Mouse (Mus musculus) midbrain, embryonic 15.5 days (tissue): ENCODE measurements at regions not wholly inside any gene's neighbourhood (a gene's known extent, or its start where the extent isn't known, plus 50 kb on each side); places are given as distances from the start of the nearest gene placed in this dataset.

Experiments
- ATAC-seq: fragments of 200-750 bp; cut with Nextera tagmentation; replicated peaks from 2 replicates; pipeline ENCODE4 v1.8.0; 2017; ENCODE audit warnings: moderate TSS enrichment
- H3K27ac ChIP-seq: fragments of 300-500 bp; sonication (generic); 2 replicates; pipeline ENCODE4 v1.5.1; 2015; ENCODE audit warnings: mild to moderate bottlenecking, inconsistent platforms
- H3K27me3 ChIP-seq: fragments of 300-500 bp; sonication (generic); replicated peaks from 2 replicates; pipeline ENCODE4 v1.6.1; 2015; ENCODE audit warnings: inconsistent platforms
- H3K36me3 ChIP-seq: fragments of 300-500 bp; sonication (generic); replicated peaks from 2 replicates; pipeline ENCODE4 v1.6.1; 2015; ENCODE audit warnings: inconsistent platforms
- H3K4me1 ChIP-seq: fragments of 300-500 bp; sonication (generic); 2 replicates; pipeline ENCODE4 v1.6.1; 2015; ENCODE audit warnings: inconsistent platforms
- H3K4me2 ChIP-seq: fragments of 300-500 bp; sonication (generic); 2 replicates; pipeline ENCODE4 v1.6.1; 2015; ENCODE audit warnings: inconsistent platforms, mild to moderate bottlenecking, moderate library complexity
- H3K4me3 ChIP-seq: fragments of 300-500 bp; sonication (generic); 2 replicates; pipeline ENCODE4 v1.5.1; 2015; ENCODE audit warnings: mild to moderate bottlenecking, inconsistent platforms
- H3K9ac ChIP-seq: fragments of 300-500 bp; sonication (generic); 2 replicates; pipeline ENCODE4 v1.6.1; 2015; ENCODE audit warnings: mild to moderate bottlenecking, inconsistent platforms
- H3K9me3 ChIP-seq: fragments of 300-500 bp; sonication (generic); 2 replicates; pipeline ENCODE4 v1.6.1; 2016; ENCODE audit warnings: inconsistent platforms
- WGBS: fragments of 180-500 bp; shearing (Covaris S2); methylation state at CpG from one replicate; pipeline ENCODE4 v1.1.7; 2015; ENCODE audit warnings: mixed read lengths; 5-methylcytosine and 5-hydroxymethylcytosine counted together

- Histone ChIP-seq H3K36me3 (no peaks in the 10 kb centered on the region), H3K4me2 (peak overlapping the region; percentile 40), H3K27me3 (no peaks in the 10 kb centered on the region), H3K4me3 (peak overlapping the region; percentile 10; the same call in 1 of the 2 replicates), H3K9ac (no peak overlapping the region), H3K27ac (peak overlapping the region; percentile 77), H3K4me1 (peaks cover 52% of the 10 kb centered on the region), H3K9me3 (no peaks in the 10 kb centered on the region)
- peak; percentile 87 for ATAC-seq
- WGBS, result 7% methylated on average over 15 of the region's 15 CpGs
These were observed 58.6 kb downstream of the Mrm1 start for GRCm38 (mm10) chr11:84760622-84761196.

DNA sequence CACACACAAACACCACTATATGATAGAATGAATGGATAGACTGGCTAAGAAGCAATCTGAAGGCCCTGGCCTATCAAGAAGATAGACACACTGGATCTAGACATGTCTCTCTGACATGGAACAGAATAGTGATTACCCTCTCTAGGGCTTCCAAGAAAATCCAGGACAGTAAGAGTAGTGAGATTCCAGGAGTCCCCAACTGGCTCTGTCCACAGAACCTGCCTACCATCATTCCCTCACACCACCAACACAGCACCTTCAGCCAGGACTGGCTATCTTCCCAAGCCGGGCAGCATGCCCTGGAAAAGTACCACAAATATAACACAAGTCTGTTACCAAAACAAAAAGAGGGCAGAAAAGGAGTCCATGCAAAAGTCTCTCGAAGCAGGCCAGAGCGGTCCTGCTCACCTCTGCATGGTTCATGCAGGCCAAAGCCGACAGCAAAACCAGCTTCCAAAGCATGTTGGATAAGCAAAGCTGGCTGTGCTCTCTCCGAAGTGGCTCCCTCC lies 59.8 kb downstream of the Mrm1 start:
- ATAC-seq, result no peak
- Histone ChIP-seq H3K9ac (no peak overlapping the region), H3K27me3 (no peaks in the 10 kb centered on the region), H3K4me1 (peaks cover 45% of the 10 kb centered on the region), H3K36me3 (no peaks in the 10 kb centered on the region), H3K4me2 (no peak overlapping the region), H3K9me3 (no peaks in the 10 kb centered on the region), H3K27ac (peak overlapping the region; percentile 77), H3K4me3 (no peak overlapping the region)
- 87% methylated on average over 5 of the region's 5 CpGs for WGBS

DNA sequence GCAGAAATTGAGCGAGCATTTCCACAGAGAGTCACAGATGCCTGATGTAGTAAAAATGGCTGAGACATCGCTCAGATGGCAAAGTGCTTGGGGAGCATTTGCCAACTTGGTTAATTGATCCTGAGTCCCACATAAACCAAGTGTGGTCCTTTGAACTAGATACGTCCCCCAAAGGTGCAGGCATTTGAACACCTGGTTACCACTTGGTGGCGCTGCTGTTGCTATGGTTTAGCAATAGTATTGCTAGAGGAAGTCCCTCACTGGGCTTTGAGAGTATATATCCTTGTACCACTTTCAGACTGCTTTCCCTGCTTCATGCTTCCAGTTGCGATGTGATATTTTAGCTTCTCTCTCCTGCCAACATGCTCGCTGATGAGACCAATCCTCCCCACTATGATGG lies 67.3 kb downstream of the Mrm1 start:
- Histone ChIP-seq H3K27ac (no peak overlapping the region), H3K36me3 (no peaks in the 10 kb centered on the region), H3K9ac (no peak overlapping the region), H3K4me3 (no peak overlapping the region), H3K4me2 (no peak overlapping the region), H3K27me3 (no peaks in the 10 kb centered on the region), H3K9me3 (no peaks in the 10 kb centered on the region), H3K4me1 (no peaks in the 10 kb centered on the region)
- ATAC-seq, result no peak
- 76% methylated on average over 6 of the region's 6 CpGs for WGBS

- Histone ChIP-seq H3K9ac (no peak overlapping the region), H3K36me3 (no peaks in the 10 kb centered on the region), H3K9me3 (no peaks in the 10 kb centered on the region), H3K27me3 (no peaks in the 10 kb centered on the region), H3K4me2 (no peak overlapping the region), H3K4me3 (no peak overlapping the region), H3K4me1 (no peaks in the 10 kb centered on the region), H3K27ac (no peak overlapping the region)
- no peak for ATAC-seq
- WGBS, result 39% methylated on average over 12 of the region's 12 CpGs
These were observed 69.6 kb downstream of the Mrm1 start for GRCm38 (mm10) chr11:84749490-84750349.

DNA sequence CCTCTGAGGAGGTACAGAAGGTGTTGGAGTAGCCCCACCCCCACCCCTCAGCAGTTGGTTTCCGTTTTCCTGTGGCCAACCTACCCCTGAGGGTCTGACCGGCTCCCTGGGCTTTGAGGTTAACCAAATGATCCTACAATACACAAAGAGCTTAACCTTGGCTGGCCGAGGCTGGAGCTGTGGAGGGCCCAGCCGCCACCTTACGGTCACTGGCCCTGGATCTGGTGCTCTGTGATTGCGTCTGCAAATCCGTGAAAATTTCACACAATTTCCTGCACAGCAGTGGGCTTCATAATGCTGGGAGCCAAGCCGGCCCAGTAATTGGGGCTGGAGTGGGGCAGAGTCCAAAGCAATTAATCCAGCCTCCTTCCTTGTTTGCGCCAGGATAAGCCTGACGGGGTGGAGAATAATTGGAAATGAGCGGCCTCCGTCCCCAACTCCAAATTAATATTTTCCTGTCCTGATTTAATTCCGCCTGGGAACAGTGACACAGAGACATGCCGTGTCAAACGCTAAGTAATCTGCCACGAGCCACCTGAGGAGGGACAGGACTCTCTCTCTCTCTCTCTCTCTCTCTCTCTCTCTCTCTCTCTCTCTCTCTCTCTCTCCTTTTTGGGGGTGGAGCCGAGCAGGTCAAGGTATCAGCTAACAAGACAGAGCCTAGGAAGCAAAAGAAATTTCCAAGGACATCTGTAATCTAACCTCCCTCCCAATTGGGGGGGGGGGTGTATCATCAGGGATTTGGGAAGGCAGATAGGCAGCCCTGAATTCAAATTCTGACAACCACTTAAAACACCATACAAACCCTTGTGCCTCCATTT lies 80.3 kb downstream of the Mrm1 start:
- H3K27ac ChIP-seq, result peak overlapping the region; percentile 55
- 0 out of 2 replicates have a peak, but pooled peaks cover 2% of the 10 kb centered on the region for H3K27me3 ChIP-seq
- H3K4me2 ChIP-seq, result 0 out of 2 replicates have a peak overlapping the region, but pooled peaks have one; percentile 5
- 11% methylated on average over 17 of the region's 17 CpGs for WGBS
- H3K9me3 ChIP-seq, result no peaks in the 10 kb centered on the region
- no peak overlapping the region for H3K9ac ChIP-seq
- peak; percentile 50 for ATAC-seq
- H3K4me3 ChIP-seq, result no peak overlapping the region
- H3K36me3 ChIP-seq, result no peaks in the 10 kb centered on the region
- peaks cover 9% of the 10 kb centered on the region for H3K4me1 ChIP-seq

GRCm38 (mm10) chr11:84738128-84738527 lies 81.2 kb downstream of the Mrm1 start:
- Histone ChIP-seq H3K27me3 (0 out of 2 replicates have a peak, but pooled peaks cover 2% of the 10 kb centered on the region), H3K4me2 (no peak overlapping the region), H3K4me3 (no peak overlapping the region), H3K9ac (no peak overlapping the region), H3K27ac (no peak overlapping the region; the same call in 1 of the 2 replicates), H3K4me1 (peaks cover 9% of the 10 kb centered on the region), H3K9me3 (no peaks in the 10 kb centered on the region), H3K36me3 (no peaks in the 10 kb centered on the region)
- ATAC-seq, result no peak; the same call in 1 of the 2 replicates
- WGBS, result 61% methylated on average over 3 of the region's 3 CpGs

GRCm38 (mm10) chr11:84731890-84732289 lies 87.4 kb downstream of the Mrm1 start:
- Histone ChIP-seq H3K9ac (no peak overlapping the region), H3K4me2 (no peak overlapping the region), H3K4me3 (no peak overlapping the region), H3K36me3 (no peaks in the 10 kb centered on the region), H3K4me1 (0 out of 2 replicates have a peak, but pooled peaks cover 4% of the 10 kb centered on the region), H3K27me3 (no peaks in the 10 kb centered on the region), H3K9me3 (no peaks in the 10 kb centered on the region), H3K27ac (no peak overlapping the region)
- ATAC-seq, result no peak
- 74% methylated on average over 6 of the region's 6 CpGs for WGBS

GRCm38 (mm10) chr11:84730218-84730617 lies 89.1 kb downstream of the Mrm1 start:
- no peak for ATAC-seq
- Histone ChIP-seq H3K4me2 (no peak overlapping the region), H3K4me1 (peaks cover 17% of the 10 kb centered on the region), H3K9ac (no peak overlapping the region), H3K36me3 (no peaks in the 10 kb centered on the region), H3K27me3 (no peaks in the 10 kb centered on the region), H3K4me3 (no peak overlapping the region), H3K27ac (no peak overlapping the region), H3K9me3 (no peaks in the 10 kb centered on the region)
- WGBS, result 23% methylated on average over 8 of the region's 8 CpGs

DNA sequence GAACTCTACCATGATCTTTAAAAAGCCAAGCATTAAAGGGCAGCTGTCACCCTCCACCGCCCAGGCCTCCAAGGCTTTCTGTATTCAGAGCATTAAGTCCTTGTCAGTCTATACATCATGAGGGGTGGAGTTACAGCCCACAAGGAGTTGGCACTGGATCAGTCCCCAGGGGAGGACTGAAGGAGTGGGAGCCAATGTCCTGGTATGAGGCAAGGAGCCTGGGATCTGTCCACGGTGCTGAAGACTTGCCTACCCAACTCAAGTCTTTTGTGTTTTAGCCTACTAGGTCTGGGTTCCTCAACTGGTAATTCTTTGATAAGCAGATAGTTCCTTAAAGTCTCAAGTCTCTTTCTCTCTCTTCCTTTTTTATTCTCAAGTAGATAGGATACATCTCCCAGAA lies 90.1 kb downstream of the Mrm1 start:
- WGBS, result 19% methylated on average over 2 of the region's 2 CpGs
- Histone ChIP-seq H3K9me3 (no peaks in the 10 kb centered on the region), H3K27ac (no peak overlapping the region), H3K9ac (no peak overlapping the region), H3K4me3 (no peak overlapping the region), H3K36me3 (no peaks in the 10 kb centered on the region), H3K4me2 (no peak overlapping the region), H3K4me1 (peaks cover 25% of the 10 kb centered on the region), H3K27me3 (no peaks in the 10 kb centered on the region; the same call in 1 of the 2 replicates)
- no peak for ATAC-seq

DNA sequence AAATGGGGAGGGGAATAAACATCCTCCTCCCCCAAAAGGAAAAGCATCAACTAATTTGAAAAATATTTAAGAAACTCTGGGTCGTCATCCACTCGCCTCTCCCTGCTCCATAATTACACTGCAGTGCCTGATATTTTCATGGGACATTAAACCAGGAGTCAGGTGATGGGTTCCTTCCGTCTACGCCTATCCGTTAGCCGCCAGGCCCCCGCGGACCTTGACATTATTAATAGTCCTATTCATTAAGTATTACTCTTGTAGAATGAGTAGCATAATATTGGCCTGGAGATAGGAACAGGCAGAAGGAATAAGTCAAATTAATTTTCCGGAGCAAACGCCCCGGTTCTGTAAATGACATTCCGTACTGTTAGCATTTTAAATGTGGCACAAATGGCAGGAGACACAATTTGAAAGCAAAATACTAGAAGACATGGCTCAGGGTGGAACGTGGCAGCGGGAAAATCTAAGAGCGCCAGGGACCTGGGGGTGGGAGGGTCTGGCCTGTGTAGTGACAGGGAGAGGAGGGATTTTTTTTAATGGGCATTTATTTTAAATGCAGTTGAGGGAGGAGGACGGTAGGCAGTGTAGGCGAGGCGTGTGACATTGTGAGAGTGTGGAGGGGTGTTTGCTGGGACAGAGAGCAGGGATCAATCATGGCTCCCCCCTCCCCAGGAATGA lies 93.2 kb downstream of the Mrm1 start:
- H3K9me3 ChIP-seq, result no peaks in the 10 kb centered on the region
- no peak overlapping the region for H3K4me3 ChIP-seq
- ATAC-seq, result peak; percentile 58
- H3K27ac ChIP-seq, result peak overlapping the region; percentile 6; the same call in 1 of the 2 replicates
- peak overlapping the region; percentile 20; the same call in 1 of the 2 replicates for H3K4me2 ChIP-seq
- H3K9ac ChIP-seq, result no peak overlapping the region
- 43% methylated on average over 18 of the region's 18 CpGs for WGBS
- H3K4me1 ChIP-seq, result peaks cover 33% of the 10 kb centered on the region
- no peaks in the 10 kb centered on the region for H3K36me3 ChIP-seq
- no peaks in the 10 kb centered on the region; the same call in 1 of the 2 replicates for H3K27me3 ChIP-seq

DNA sequence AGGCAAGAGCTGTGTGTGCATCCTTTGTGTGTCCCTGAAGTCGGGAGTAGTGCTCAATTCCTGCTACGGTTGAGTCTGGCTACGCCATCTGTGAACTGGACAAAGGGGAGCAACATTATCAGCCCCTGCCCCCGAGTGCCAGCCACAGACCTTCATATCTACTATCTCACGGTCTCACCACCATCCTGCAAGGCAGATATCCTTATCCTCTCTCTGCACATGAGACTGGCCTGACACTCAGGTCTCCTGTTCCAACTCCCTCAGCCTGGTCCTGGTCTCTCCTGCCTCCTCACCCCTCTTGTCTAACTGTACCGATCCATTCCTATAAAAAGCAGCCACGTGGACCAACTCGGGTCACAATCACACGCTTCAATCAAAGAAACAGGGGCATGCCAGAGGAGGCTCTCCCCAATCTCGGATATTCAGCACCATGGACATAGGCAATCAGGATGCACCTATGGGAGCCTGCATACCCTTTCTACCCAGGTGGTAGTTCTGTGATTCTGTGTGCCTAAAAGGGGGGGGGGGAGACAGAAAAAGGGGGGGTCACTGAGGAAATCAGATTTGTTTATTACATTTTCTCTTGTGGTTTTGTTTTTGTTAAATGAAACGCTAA lies 94.0 kb downstream of the Mrm1 start:
- ATAC-seq, result no peak
- peaks cover 33% of the 10 kb centered on the region for H3K4me1 ChIP-seq
- no peak overlapping the region for H3K9ac ChIP-seq
- H3K36me3 ChIP-seq, result no peaks in the 10 kb centered on the region
- H3K27ac ChIP-seq, result peak overlapping the region; percentile 25; the same call in 1 of the 2 replicates
- 42% methylated on average over 11 of the region's 11 CpGs for whole genome bisulfite sequencing
- no peak overlapping the region for H3K4me2 ChIP-seq
- H3K4me3 ChIP-seq, result no peak overlapping the region
- H3K9me3 ChIP-seq, result no peaks in the 10 kb centered on the region
- H3K27me3 ChIP-seq, result no peaks in the 10 kb centered on the region; the same call in 1 of the 2 replicates
